Mouse (Mus musculus): ENCODE measurements around the gene Fndc4.

DNA sequence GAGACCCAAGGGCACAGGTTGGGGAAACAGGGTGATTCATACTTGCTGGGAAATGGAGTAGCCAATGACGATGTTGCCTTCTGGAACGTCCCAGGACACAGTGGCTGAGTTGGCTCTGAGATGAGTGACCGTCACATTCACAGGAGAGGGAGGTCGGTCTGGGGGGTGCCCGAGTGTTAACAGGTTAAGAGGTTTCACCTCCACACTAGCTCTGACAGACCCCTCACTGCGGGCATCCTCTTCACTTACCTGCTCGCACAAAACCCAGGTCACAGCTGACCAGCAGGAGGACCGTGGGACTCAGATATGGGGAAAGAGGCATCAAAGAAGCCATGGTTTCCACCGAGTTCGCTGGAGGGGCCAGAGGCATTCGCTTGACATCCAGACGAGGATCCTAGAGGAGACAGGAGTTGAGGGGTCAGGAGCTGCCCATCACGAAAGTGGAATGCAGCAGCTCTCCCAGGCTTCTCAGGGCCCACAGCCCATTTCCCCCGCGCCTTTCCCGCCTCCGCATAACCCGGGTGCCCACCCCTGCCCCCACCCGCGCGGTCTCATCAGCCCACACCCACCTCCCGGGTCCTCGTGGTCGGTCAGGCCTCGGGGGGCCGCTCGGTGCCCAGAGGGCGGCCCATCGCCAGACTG is 795 bp downstream of the Fndc4 start:
- no peak for TF ChIP-seq CTCF (IDR thresholded peaks at IDR 0.05; ENCODE audit: insufficient read depth, low read length)
- TF ChIP-seq POLR2A (IDR thresholded peaks at IDR 0.05; ENCODE audit: borderline replicate concordance, extremely low read depth, low read depth, low read length) = no peak

All from lung, adult 2 months (tissue).